Mouse (Mus musculus) inflammation-experienced regulatory T-cells, adult 6 months (primary cell): ENCODE results near the gene Cep68. TPM values are rescaled to one million over a fixed set of nuclear protein-coding genes. Genes with fewer than 3 reads are reported as not detected.

ENCODE experiments used
- ATAC-seq: one replicate; pipeline ENCODE4 v1.8.0; 2017
- polyA plus RNA-seq, 3 experiments: library from polyadenylated mRNA; unstranded; fragments of 100-300 nt; shearing (Covaris generic); gene quantifications; one replicate each; pipeline ENCODE4 v1.2.1; 2017

The Cep68 gene
- polyA plus RNA-seq: 10 to 100 TPM in 2 of 3 experiments, 1 to 10 TPM in 1; 9.9 to 15.0 (median 10.6) TPM

DNA sequence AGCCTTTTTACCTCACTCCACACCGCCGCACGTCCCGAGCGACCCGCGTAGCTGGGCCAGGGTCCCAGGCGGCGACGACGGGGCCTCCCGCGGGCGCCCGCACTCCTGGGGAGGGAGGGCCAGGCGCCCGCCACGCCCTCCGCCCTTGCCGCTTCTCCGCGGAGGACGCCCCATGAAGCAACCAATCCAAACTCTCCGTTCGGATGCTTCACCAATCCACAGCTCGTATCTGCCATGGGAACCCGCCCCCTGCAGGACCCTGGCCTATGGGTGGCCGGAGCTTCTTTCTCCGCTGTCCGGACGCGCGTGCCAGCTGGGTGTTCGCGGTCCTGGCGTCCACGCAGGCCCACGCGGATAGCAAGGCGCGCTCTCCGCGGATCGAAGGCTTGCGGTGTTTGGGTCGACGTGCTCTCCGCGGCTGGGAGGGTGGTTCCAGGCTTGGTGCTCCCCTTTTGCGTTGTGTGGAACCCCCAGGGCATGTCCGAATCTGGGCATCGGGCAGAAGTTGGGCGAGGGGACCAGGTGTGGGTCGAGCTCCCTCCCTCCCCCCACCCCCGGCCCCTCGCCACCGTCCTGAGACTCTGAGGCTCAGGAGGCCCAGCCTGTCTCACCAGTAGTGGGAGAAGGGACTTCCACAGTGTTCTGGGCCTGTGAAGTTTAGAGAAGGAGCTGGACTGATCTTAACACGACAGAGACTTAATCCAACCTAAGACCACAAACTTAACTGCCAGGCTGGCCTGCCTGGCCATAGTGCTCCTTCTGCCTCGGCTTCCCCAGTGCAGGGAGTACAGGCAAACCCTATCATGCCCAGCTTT is at the start of gene Cep68:
Cep68 (minus strand) TSS at position 134 of the 815 bp plus-strand sequence.
- peak; percentile 92 for ATAC-seq

DNA sequence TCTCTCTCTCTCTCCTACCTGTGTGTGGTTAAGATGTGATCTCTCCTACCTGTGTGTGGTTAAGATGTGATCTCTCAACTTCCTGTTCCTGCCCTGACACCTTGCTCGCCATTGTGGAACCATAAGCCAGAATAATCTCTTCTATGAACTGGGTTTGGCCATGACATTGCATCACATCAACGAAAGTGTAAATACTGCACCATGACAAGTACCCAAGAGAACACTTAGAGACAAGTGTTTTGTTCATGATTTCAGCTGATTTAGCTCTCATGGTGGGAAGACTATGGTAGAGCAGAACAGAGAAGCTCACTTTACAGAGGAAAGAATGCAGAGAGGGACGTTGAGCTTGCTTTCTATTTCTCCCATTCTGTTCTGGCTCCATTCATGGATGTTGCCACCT is 35.2 kb upstream of the Cep68 start:
- ATAC-seq: no peak

DNA sequence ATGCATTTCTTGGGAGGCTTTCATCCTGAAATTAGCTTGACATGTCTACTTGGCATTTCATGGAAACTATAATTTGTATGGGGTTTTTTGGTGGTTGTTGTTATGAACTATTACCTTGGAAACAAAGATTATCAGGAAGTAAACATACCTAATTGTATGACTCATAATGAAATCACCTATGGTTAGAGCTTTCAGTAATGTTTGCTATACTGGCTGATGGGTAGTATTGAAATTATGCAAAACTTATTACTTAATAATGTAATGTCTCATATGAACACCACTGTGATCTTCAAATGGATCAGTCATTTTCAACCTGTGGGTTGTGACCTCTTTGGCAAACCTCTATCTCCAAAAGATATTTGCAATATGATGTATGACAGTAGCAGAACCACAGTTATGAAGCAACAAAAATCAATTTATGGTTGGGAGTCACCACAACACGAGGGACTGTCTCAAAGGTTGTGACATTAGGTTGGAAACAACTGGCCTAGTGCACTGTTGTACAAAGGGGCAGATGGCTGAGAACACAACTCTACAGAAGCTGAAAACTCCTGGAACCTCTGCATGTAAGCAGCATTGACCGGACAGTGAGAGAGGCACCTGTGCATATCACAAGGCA is 33.5 kb upstream of the Cep68 start:
- peak; percentile 87 for ATAC-seq

DNA sequence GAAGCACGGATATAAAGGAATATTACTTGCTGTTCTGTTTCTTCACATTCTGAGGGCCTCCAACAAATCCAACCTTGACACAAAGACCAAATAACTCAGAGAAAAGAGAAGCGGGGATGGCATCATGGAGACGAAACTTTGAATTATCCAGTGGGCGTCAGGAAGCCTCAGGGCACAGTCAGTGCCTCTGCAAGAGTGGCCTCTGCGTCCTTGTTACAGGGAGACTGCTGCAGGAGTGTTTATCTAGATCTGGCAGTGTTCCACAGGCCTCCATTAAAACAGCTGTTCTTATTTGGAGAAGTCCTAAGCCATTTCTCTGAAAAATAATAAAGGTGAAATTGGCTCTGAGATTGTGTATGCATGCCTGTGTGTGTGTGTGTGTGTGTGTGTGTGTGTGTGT is 31.8 kb upstream of the Cep68 start:
- no peak for ATAC-seq

DNA sequence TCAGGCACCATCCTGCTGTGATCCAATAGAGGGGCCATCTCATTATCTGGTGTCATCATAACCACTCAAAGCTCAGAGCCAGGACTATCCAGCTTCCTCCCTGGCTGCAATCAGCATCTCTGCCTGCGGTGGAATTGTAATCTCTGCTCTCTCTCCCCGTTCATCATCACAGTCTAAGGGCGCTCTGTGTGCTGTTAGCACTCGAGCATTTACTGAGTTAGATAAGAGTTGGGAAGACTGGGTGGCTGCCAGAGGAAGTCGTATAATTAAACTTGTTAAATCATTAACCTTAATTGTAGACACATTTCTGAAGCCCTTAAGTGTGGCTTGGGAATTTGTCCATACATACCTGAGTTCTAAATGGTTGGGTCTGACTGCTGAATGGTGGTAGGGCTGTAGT is 29.5 kb upstream of the Cep68 start:
- ATAC-seq: no peak

DNA sequence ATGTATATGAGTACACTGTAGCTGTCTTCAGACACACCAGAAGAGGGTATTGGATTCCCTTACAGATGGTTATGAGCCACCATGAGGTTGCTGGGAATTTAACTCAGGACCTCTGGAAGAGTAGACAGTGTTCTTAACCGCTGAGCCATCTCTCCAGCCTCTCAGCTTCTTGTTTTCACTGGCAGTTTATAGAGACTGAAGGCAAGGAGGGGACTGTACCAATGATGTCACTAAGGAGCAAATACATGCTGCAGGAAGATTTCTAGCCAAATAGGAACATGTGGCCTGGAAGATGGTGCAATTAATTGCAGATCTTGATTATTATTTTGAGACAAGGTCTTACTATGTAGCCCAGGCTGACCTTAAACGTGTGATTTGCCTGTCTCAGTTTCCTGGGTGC is 27.9 kb upstream of the Cep68 start:
- no peak for ATAC-seq

DNA sequence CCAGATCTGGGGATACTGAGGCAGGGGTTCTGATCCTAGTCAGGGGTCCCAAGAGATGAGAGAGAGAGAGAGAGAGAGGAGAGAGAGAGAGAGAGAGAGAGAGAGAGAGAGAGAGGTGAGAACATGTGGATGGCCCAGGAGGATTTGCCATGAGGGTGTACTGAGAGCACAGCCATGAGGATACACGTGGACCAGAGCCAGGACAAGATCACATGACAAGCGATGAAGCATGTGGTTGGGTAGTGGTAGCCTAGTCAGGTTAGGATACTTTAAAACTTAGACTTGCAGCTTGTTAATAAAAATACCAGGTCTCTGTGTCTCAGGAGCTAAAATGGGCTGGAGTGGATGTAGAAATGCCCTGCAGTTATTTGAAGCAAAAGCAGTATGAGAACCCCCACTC is 26.7 kb upstream of the Cep68 start:
- no peak for ATAC-seq

DNA sequence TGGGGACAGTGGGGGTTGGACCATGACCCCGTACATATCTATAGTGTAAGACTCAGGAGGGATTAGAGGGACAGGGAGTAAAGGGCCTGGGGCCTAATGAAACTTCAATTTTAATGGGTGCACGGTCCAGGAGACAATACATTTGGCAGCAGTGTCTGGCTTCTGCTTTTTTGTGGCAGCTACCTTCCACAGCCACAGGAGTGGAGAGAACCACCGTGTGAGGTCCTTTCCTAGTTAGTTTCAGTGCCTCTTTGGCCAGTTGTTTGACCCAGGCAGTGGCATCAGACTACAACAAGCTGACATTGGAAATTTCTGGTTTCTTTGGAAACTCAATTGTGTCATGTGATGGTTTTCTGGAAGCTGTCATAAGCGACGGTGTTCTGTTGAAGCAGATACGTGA is 20.7 kb upstream of the Cep68 start:
- no peak for ATAC-seq

DNA sequence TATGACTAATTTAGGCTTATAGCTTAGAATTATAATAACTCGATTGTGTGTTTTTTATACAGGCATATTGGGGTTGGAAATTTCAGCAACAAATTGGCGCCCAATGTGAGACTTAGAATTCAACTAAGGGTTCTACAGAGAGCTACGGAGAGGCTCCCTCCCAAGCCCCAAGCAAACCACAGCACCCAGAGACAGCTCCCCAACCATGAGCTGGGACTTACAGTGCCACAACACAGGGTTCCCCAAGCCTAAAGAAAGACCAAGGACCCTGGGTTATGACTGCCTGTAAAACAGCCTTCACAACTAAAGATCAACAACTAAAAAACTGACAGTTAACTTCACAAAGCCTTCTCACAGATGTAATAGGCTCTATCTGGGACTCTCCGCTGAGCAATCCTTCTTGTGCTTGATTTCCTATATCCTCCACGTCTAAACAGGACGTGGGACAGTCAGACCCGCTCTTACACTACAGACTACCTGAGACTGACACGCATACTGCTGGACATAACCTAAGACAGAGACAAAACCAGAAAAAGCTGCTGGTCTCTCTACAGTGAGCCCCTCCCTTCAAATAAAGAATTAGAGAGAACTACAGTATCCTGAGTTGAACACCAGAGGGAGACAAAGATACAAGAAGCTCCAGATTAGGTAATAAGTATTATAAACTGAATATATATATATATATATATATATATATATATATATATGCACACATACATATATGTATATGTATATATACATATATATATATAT is 13.6 kb upstream of the Cep68 start:
- peak; percentile 52 for ATAC-seq

DNA sequence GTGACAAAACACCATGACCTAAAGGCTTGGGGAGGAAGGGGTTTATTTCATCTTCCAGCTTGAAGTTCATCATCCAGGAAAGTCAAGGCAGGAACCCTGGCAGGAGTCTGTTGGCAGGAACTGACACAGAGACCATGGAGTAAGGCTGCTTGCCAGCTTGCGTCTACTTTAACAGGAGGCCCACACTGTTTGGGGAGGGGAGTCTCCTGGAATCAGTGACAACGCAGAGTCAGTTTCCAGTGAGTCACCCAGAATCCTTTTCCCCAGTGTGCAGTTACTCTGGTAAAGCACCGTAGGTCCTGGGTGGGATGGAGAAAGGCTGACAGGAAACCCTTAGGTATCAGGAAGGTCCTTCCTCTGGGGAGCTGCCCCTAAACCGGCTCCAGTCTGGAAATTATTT is 5.6 kb upstream of the Cep68 start:
- no peak for ATAC-seq

DNA sequence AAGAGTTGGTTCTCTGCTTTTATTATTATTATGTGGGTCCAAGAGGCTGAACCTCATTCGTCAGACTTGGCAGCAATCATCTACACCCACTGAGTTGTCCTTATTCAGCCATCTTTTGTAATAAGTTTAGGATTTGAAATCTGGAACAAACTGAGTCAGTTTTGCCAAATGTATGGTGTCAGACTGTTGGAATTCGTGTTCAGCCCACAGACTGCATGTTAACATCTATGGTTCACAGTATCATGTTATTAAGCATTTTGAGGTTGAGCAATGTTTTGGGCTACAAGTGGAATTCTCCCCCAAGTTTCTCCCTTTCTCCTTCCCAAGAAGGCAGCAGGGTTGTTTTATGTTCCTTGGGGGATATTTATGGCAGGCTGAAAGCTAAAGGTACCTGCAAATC is 3.9 kb upstream of the Cep68 start:
- no peak for ATAC-seq

DNA sequence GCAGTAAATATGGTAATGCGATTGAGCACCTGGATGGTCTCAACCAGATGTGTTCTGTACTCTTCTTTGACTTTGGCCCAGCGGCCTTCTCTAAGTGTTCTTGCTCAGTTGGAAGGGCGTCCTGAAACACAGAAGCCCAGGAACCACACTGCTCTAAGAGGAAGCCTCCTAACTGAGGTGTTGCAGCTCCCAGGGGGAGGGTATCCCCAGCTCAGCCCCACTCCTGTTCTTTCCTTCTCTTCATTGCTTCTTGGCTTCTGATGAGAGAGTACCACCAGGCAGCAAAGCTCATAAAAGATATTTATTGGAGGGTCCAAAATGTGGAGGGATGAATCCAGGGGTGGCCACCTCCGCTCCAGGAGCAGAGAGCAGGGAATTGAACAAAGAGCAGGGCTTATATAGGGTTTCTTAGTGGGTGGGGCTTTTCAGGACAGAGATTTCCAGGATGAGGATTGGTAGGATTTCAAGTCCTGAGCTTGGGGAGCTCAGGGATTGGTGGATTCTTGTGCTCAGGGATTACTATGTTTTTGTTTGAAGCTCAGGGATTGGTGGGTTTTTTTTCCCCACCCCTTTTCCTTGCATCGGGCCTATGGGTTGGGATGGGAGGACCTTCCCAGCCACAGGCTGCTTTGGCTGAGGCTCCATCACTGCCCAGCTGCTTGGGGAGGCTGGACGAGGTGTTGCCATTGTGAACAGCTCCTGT is 1.4 kb upstream of the Cep68 start:
- ATAC-seq: no peak

DNA sequence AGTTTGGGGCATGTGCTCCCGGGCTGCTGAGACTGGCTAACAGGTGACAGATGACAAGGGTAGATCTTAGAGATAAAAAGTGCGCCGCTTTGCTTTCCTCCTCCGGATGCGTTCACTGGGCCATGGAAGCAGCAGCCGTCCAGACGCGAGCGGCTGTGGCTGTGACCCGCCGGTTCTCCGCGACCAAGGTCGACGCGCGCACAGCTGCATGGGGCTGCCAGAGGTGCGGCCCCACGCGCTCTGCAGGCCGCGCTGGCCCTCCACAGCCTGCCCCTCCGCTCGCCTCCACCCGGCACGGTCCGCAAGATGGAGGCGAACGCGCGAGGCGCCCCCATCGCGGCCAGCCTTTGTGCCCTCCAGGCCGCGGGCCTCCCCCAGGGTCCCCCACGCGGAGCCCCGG is 389 bp downstream of the Cep68 start:
- peak; percentile 55 for ATAC-seq

DNA sequence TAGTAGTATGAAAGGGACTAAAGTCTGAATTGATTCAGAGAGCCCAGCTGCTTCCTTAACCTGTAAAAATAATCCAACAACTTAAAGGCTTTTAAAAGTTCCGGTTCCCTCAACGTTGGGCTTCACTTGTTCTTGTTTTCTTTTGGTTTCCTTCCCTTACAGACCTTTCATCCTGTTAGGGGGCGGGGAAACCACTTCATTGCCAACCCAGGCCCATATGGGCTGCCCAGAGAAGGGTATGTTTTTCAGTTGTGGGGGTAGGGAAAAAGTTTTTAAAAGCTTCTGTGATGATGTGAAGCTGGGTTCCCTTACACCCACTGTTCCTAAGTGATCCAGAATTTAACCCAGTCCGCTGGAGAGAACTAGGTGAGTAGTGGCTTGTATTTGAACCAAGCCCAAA is 952 bp downstream of the Cep68 start:
- peak; percentile 51 for ATAC-seq

DNA sequence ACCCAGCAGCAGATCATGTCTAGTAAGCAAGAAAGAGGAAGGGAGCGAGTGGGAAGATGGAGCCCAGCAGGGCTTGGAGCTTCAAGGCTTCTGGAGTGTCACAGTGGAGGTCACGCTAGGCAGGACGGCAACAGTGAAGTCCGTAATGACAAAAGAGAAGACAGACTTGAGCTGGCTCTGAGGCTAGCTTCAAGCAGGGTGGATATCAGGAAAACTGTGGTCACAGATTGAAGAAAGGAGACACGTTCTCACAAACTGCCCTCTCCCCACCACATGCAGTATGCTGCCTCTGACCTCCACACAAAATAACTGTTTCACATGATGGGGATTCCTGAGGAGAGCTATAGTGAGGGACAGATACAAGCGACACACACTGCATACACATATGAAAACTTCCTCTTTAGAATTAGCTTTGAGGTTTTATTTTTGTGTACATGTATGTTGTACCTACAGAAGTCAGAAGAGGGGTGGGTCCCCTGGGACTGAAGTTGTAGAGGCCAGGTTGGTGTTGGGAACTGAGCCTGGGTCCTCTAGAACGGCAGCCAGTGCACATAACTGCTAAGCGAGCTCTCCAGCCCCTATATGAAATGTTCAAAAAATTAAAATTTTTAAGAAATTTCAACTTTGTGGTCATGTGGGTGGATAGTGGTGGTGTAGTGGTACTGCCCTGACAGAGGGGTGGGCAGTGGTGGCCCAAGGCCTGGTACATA is 1.9 kb downstream of the Cep68 start:
- no peak for ATAC-seq

DNA sequence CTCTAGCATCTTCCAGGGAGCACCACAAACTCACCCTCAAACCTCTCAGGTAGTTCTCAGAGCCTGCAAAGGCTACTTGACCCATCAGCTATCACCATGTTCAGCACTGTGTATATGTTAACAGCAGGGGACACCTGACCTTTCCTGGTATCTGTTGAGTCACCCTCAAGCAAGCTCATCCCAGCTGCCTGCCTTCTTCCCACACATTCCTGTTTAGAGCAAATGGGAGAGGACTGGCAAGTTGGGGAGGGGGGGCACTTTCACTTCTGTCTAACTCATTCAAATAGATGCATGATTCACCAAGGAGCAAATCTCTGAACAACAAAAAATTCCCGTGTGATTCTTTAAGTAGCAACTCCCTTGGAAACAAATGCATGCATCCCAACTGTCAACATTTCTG is 2.6 kb downstream of the Cep68 start:
- ATAC-seq: no peak

DNA sequence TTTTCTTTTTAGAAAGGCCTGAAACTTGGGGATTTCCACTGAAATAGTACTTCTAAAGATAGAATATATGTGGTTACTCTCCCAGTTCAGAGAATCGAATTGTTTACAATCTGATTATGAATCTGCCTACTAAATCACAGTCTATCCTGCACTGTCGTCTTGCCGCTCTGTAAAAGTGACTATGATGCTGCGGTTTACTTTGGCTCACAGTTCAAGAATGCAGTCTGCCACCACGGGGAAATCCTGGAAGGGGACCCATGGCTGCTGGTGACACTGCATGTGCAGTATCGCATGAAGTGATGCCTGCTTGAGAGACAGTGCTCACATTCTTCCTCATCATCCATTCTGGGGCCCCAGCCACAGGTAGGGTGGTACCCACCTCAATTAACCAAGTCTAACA is 3.9 kb downstream of the Cep68 start:
- no peak for ATAC-seq

DNA sequence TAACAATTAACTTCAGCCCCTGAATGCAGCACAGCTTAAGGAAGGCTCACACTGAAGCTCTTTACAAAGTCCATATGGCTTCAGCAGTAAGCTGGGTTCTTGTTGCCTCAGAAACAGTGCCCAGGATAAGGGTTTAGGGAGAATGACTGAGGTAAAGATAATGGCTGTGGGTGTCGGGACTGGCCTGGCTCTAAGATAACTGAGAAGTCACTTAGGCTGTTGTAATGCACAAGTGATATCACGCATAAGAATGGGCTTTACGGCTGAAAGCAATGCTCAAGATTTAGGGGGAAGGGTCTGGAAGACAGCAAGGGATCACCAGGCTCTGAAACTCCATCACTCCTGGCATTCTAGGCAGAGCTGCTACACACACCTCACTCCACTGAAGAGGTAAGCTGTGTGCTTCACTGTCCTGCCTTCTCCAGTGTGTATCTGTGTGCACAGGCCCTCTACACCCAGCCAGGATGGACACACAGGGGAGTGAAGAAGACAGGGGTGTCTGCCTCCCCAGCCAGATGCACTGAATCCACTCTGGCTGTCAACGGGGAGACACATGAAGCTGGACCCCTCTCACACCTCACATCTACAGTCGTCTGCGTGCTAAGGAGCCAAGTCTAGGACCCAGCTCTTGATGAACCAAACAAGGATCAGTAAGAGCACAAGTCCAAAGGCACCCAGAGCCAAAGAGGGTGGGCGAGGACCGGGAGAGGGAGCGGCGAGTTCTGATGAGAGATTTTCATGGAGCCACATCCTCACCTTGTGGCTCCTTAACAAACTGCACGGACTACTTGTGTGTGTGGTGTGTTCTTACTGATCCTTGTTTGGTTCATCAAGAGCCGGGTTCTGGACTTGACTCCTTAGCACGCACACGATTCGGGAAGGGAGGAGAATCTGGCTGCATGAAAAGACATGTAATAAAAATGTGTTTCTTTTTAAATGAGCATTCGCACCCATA is 4.6 kb downstream of the Cep68 start:
- no peak for ATAC-seq

DNA sequence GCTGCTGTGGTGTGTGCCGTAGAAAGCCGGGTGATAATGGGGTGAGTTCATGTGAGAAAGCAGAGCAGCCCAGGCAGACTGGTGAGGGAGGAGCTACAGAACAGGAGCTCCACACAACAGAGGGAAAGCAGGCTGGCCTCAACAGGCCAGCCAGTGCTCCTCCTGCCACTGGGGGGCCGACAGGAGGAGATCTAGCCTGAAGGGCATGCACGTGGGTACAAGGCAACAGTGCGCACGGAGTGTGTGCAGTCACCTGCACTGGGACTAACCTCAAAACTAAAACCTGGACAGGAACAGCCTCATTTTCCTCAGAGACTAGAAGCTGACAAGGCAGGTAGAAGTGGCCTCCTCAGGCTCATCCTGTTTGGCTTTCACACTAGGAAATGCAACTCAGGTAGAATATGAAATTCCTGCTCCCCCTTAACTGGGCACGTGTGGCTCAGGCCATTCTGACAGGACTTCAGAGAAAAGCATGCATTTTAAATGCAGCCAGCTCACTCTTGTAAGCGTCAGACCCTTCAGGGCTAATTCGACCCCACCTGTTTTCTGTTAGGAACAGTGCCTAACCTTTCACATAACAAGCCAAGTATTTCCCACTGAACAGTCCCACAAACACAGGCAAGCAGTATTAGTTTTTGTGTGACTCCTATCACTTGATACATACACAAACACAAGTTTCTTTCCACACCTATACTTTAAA is 5.9 kb downstream of the Cep68 start:
- ATAC-seq: no peak

DNA sequence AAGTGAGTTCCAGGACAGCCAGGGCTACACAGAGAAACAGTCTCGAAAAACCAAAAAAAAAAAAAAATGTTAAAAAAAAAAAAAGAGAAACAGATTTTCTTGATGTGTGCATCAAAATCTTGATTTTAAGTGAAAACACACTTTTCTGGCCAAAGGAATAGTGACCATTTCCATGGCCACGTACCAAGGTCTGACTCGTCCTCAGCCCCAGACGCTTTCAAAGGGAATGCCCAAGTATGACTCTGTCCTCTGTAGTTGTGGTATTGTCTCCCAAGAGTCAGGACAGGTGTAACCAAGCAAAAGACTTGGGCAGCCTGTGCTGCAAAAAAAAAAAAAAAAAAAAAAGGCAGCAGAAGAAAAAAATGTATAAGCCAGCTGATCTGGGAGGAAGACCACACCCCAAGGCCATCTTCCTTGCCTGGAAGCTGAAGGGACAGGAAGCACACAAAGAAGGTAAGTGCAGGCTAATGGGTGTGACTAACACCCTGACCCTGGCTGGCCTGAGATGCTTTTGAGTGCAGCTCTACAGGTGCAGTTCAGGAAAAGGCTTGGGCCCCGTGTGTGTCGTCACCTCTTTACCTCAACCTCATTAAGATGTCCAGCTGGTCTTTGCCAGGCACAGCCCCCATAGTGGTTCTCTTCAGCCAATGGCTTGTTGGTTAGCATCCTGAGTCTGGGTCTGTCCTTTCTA is 6.7 kb downstream of the Cep68 start:
- ATAC-seq: no peak
